Mouse (Mus musculus) lung, postnatal 4 days (tissue): ENCODE data around the gene Gm3259.
"Not testable (repeated sequence)": the region's sequence is repeated elsewhere in the genome, so short reads cannot be mapped to it uniquely, and the experiment has no call there.

Source experiments
- DNase-seq, 2 experiments: peaks; one replicate each; pipeline ENCODE4 v3.0.0; 2021

Gm3259 gene

DNA sequence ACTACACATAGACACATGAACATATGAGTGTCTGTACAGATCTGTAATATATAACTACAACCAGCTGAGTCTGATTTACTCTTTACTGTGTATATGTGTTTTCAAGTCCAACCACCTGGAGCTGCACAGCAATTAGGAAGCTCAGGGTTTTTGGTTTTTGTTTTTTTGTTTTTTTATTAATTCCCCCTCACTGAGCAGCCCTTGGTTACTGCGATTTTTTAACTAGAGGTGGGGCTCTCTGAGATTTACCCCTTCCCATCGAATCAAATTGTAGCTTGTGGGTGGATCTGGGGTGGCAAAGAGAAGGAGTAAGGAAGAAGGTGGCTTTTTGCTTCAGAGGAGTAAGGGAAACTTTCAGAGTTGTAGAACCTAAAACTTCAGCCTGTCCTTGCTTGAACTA is at the start of gene Gm3259:
Gene Gm3259, plus strand, starts transcription at position 301 of the 400 bp plus-strand sequence.
- DNase-seq: not testable (repeated sequence)

DNA sequence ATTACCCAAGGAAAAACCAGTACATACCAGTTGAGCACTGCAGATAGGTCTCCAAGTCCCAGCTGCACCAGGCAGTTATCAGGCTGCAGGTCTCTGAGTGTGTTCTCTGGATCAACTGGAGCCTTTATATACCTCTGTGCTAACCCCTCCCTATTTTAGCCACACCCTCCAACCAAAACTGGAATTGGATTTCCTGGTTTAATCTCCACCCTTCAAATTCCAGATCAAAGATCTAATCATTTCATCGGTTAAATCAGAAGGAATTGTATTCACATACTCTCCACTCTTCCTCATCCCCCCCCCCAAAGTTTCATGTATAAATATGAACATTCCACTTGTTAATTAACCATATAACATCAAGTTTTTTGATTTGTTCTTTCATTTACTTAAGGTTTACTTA is 33.0 kb upstream of the Gm3259 start, which contains the start of gene Gm10424:
Gene Gm10424, minus strand, starts transcription at position 101 of the 400 bp plus-strand sequence.
- DNase-seq: not testable (repeated sequence)
